Comparison of ENCODE assay signal across 21 mouse cellular contexts in genomic region chr7:134497870-134498269, GRCm38 (mm10).
DNase-seq lines count a peak whose midpoint lies in the region; ATAC-seq lines count a peak whose summit lies in the region.
"Had no signal": no experiment of that assay in that cellular context is flagged by ENCODE, and none has a peak within 500 bp of the region (broad histone marks: within the 10 kb centered on the region; RNA-seq: fewer than 3 reads in every experiment).

No protein-coding gene starts in this region.

- WGBS in lung, embryonic 16.5 days = 48% methylated on average over 4 of the region's 4 CpGs
- 83% methylated on average over 4 of the region's 4 CpGs for WGBS in hindbrain, embryonic 16.5 days
- WGBS in forebrain, embryonic 16.5 days = 65% methylated on average over 4 of the region's 4 CpGs

- H3K4me2 ChIP-seq in lung, embryonic 16.5 days (ENCODE audit: low read depth, low read length) = no peak overlapping the region
- no peak overlapping the region for H3K4me2 ChIP-seq in hindbrain, embryonic 16.5 days (ENCODE audit: low read length)
- H3K4me2 ChIP-seq in forebrain, embryonic 16.5 days (ENCODE audit: low read length) = no peak overlapping the region
- H3K4me2 ChIP-seq: embryonic facial prominence, embryonic 15.5 days; heart, embryonic 12.5 days; hindbrain, embryonic 13.5 days; stomach, embryonic 15.5 days had no signal

- H3K27me3 ChIP-seq in lung, embryonic 16.5 days (ENCODE audit: control insufficient read depth, insufficient read depth, low read depth, low read length) = no peaks in the 10 kb centered on the region
- no peaks in the 10 kb centered on the region for H3K27me3 ChIP-seq in hindbrain, embryonic 16.5 days (replicated peaks; ENCODE audit: control insufficient read depth, insufficient read depth, low read length)
- no peaks in the 10 kb centered on the region for H3K27me3 ChIP-seq in forebrain, embryonic 16.5 days (replicated peaks; ENCODE audit: control insufficient read depth, insufficient read depth, low read length)
- H3K27me3 ChIP-seq: embryonic facial prominence, embryonic 15.5 days; heart, embryonic 12.5 days; hindbrain, embryonic 13.5 days; Patski; stomach, embryonic 15.5 days had no signal

- intact Hi-C loops in left cerebral cortex, postnatal 4 days (cut with DNase I) = no loop called here

- no peak overlapping the region for H3K27ac ChIP-seq in lung, embryonic 16.5 days (ENCODE audit: low read length)
- H3K27ac ChIP-seq in hindbrain, embryonic 16.5 days (ENCODE audit: low read depth, low read length) = no peak overlapping the region
- no peak overlapping the region for H3K27ac ChIP-seq in forebrain, embryonic 16.5 days (ENCODE audit: low read length)
- H3K27ac ChIP-seq: embryonic facial prominence, embryonic 15.5 days; gastrocnemius, adult 2 months; hindbrain, embryonic 13.5 days; limb, embryonic 10.5 days; stomach, embryonic 15.5 days had no signal

- no peak overlapping the region for H3K4me3 ChIP-seq in lung, embryonic 16.5 days (ENCODE audit: low read length)
- no peak overlapping the region for H3K4me3 ChIP-seq in hindbrain, embryonic 16.5 days (ENCODE audit: low read length)
- H3K4me3 ChIP-seq in forebrain, embryonic 16.5 days (replicated peaks; ENCODE audit: low read length) = no peak overlapping the region
- H3K4me3 ChIP-seq: embryonic facial prominence, embryonic 15.5 days; gastrocnemius, adult 2 months; heart, embryonic 12.5 days; hindbrain, embryonic 13.5 days; limb, embryonic 10.5 days; stomach, embryonic 15.5 days had no signal

- peak; percentile 55; the same call in 1 of the 2 replicates for ATAC-seq in lung, embryonic 16.5 days (ENCODE audit: low read depth)
- ATAC-seq in hindbrain, embryonic 16.5 days = no peak
- ATAC-seq in forebrain, embryonic 16.5 days = no peak
- ATAC-seq: midbrain, embryonic 16.5 days; Patski had no signal

- peak; percentile 37 to 50 for DNase-seq in lung, adult 18-20 months
- no peak for DNase-seq in lung, postnatal 10 days
- DNase-seq in kidney, postnatal 10 days = peak; percentile 25
- no peak for DNase-seq in left cerebral cortex, postnatal 4 days
- DNase-seq: adrenal gland, adult 8-10 months; cerebellum, postnatal 10 days; gastrocnemius, adult 2 months; heart, postnatal 14 days; retina, postnatal 1 day; thymus, adult 18-20 months had no signal

- H3K4me1 ChIP-seq in lung, embryonic 16.5 days (replicated peaks; ENCODE audit: control insufficient read depth, insufficient read depth, low read length) = peaks cover 11% of the 10 kb centered on the region
- H3K4me1 ChIP-seq in hindbrain, embryonic 16.5 days (ENCODE audit: control insufficient read depth, insufficient read depth, low read depth, low read length) = no peaks in the 10 kb centered on the region; the same call in 1 of the 2 replicates
- H3K4me1 ChIP-seq in forebrain, embryonic 16.5 days (replicated peaks; ENCODE audit: control insufficient read depth, insufficient read depth, low read length) = no peaks in the 10 kb centered on the region
- H3K4me1 ChIP-seq: hindbrain, embryonic 13.5 days; stomach, embryonic 15.5 days had no signal

- H3K36me3 ChIP-seq in lung, embryonic 16.5 days (ENCODE audit: control insufficient read depth, insufficient read depth, low read length) = no peaks in the 10 kb centered on the region
- H3K36me3 ChIP-seq in hindbrain, embryonic 16.5 days (ENCODE audit: control insufficient read depth, insufficient read depth, low read length) = no peaks in the 10 kb centered on the region
- no peaks in the 10 kb centered on the region for H3K36me3 ChIP-seq in forebrain, embryonic 16.5 days (ENCODE audit: control insufficient read depth, insufficient read depth)
- H3K36me3 ChIP-seq: embryonic facial prominence, embryonic 15.5 days; heart, embryonic 12.5 days; hindbrain, embryonic 13.5 days; limb, embryonic 10.5 days; stomach, embryonic 15.5 days had no signal

- H3K9me3 ChIP-seq in lung, embryonic 16.5 days (ENCODE audit: control insufficient read depth, low read length) = no peaks in the 10 kb centered on the region
- H3K9me3 ChIP-seq in hindbrain, embryonic 16.5 days (ENCODE audit: control insufficient read depth, low read length) = no peaks in the 10 kb centered on the region
- no peaks in the 10 kb centered on the region for H3K9me3 ChIP-seq in forebrain, embryonic 16.5 days (ENCODE audit: control insufficient read depth, low read length)
- H3K9me3 ChIP-seq: embryonic facial prominence, embryonic 15.5 days; heart, embryonic 12.5 days; hindbrain, embryonic 13.5 days; limb, embryonic 10.5 days; stomach, embryonic 15.5 days had no signal

- no peak overlapping the region for H3K9ac ChIP-seq in lung, embryonic 16.5 days (ENCODE audit: low read length)
- no peak overlapping the region for H3K9ac ChIP-seq in hindbrain, embryonic 16.5 days (ENCODE audit: low read depth, low read length)
- no peak overlapping the region for H3K9ac ChIP-seq in forebrain, embryonic 16.5 days (replicated peaks; ENCODE audit: low read depth, low read length)
- H3K9ac ChIP-seq: embryonic facial prominence, embryonic 15.5 days; heart, embryonic 12.5 days; hindbrain, embryonic 13.5 days; liver, postnatal 0 days; stomach, embryonic 15.5 days had no signal

Comparison
In these comparisons a context has a peak if more than half of its experiments do, and no peak if none do; other contexts are left out.
1. DNase-seq: peak in lung, adult 18-20 months (2 of 2) and kidney, postnatal 10 days (single experiment); none in lung, postnatal 10 days (single experiment) and left cerebral cortex, postnatal 4 days (single experiment).